Mouse (Mus musculus) bone marrow macrophage, adult 2 months (primary cell): ENCODE data around the gene Zfand3.

ENCODE experiments used
- CTCF ChIP-seq: IDR thresholded peaks from 2 replicates; pipeline ENCODE4 v1.5.1; 2012; ENCODE audit warnings: low read depth, mild to moderate bottlenecking, low read length, moderate library complexity
- POLR2A ChIP-seq: IDR thresholded peaks from 2 replicates; pipeline ENCODE4 v1.6.1; 2012; ENCODE audit warnings: mild to moderate bottlenecking, low read depth, low read length, borderline replicate concordance

DNA sequence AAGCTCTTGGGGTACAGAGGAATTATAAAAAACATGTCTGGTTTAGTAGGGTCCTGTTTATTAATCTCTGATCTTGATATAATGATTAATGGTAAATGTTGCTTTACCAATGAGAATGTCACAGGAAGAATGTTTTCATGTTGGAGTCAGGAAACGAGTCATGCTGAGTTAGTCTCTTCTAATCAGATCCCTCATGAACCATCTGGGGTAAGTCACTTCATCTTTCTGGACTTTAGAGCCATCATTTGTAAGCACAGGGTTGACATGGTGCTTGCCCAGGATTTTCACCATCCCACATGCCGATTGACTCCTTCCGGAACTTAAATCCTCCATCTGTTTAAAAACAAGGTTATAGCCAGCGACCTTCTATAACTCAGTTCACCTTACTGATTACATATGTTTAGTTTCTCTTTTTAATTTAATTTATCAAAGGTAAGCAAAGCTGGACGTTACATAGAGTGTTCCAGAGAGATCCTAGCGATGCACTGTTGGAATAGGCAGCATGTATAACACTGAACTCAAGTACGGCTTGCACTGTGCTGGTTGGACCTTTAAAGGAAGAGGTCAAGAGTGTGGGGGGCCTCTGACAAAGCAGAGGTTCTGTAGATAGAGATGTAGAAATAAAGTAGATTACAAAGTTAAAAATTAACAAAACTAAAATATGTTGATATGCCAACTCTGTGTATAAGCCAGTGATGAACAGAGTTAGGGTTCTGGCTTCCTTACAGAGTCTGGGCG, 56.7 kb downstream of the Zfand3 start:
- TF ChIP-seq CTCF (no peak), POLR2A (no peak)
